Mouse (Mus musculus): ENCODE data around the gene Naalad2. TPM values are rescaled to one million over a fixed set of nuclear protein-coding genes. Genes with fewer than 3 reads are reported as not detected.
"Not testable (repeated sequence)": the region's sequence is repeated elsewhere in the genome, so short reads cannot be mapped to it uniquely, and the experiment has no call there.

The Naalad2 gene
- total RNA-seq (2022) = 1 to 10 TPM; 3.5 to 8.4 (median 4.7) TPM

GRCm38 (mm10) chr9:18402895-18403294 lies at the start of gene Naalad2:
Gene Naalad2 (minus strand): TSS chr9:18402995.
- not testable (repeated sequence) for DNase-seq

GRCm38 (mm10) chr9:18431687-18432086 lies 28.9 kb upstream of the Naalad2 start:
- DNase-seq = no peak

GRCm38 (mm10) chr9:18430354-18430753 lies 27.6 kb upstream of the Naalad2 start, which contains the start of gene Mbd3l2:
Gene Mbd3l2 (plus strand): TSS chr9:18430654.
- no peak for DNase-seq

- DNase-seq = not testable (repeated sequence)
These were observed 9.6 kb upstream of the Naalad2 start for GRCm38 (mm10) chr9:18412371-18412770.

GRCm38 (mm10) chr9:18404118-18404517 lies 1.3 kb upstream of the Naalad2 start, which contains the start of gene Ubtfl1:
Gene Ubtfl1 (plus strand): TSS chr9:18404418.
- no peak for DNase-seq

GRCm38 (mm10) chr9:18399629-18400028 lies 3.2 kb downstream of the Naalad2 start:
- DNase-seq = no peak

- DNase-seq = no peak
These were observed 17.0 kb downstream of the Naalad2 start for GRCm38 (mm10) chr9:18385782-18386181.

GRCm38 (mm10) chr9:18373026-18373425 lies 29.8 kb downstream of the Naalad2 start:
- not testable (repeated sequence) for DNase-seq

- DNase-seq = no peak
These were observed 82.8 kb downstream of the Naalad2 start for GRCm38 (mm10) chr9:18319990-18320389.

- DNase-seq = no peak
These were observed 104.5 kb downstream of the Naalad2 start for GRCm38 (mm10) chr9:18298301-18298700.

GRCm38 (mm10) chr9:18293026-18293781 lies 109.6 kb downstream of the Naalad2 start:
- DNase-seq = no peak

- DNase-seq = no peak
These were observed 110.3 kb downstream of the Naalad2 start for GRCm38 (mm10) chr9:18292443-18292922.

- DNase-seq = peak; percentile 93
These were observed 111.0 kb downstream of the Naalad2 start, which contains the start of gene Chordc1 for GRCm38 (mm10) chr9:18291571-18292429. Gene Chordc1 (plus strand): TSS chr9:18292125.

GRCm38 (mm10) chr9:18278693-18279092 lies 124.1 kb downstream of the Naalad2 start:
- DNase-seq = not testable (repeated sequence)

- no peak for DNase-seq
These were observed 125.3 kb downstream of the Naalad2 start for GRCm38 (mm10) chr9:18277497-18277896.

- DNase-seq = no peak
These were observed 126.0 kb downstream of the Naalad2 start for GRCm38 (mm10) chr9:18276844-18277243.

- DNase-seq = no peak
These were observed 126.9 kb downstream of the Naalad2 start for GRCm38 (mm10) chr9:18275901-18276300.

Other genes starting within 250 kb of the Naalad2 start
- gene Chordc1, start 110.9 kb downstream of the Naalad2 start, total RNA-seq (2022) = 100 to 1,000 TPM in 1 of 4 experiments, 10 to 100 TPM in 3; 65.8 to 121 (median 68.3) TPM
- gene Ubtfl1, start 1.4 kb upstream of the Naalad2 start, total RNA-seq (2022) = not detected
- gene Mbd3l2, start 27.7 kb upstream of the Naalad2 start, total RNA-seq (2022) = not detected
- gene Zfp558, start 75.3 kb upstream of the Naalad2 start, total RNA-seq (2022) = 1 to 10 TPM; 1.2 to 2.5 (median 1.6) TPM
- not detected for gene Mbd3l1, start 75.4 kb upstream of the Naalad2 start, total RNA-seq (2022)